Mouse (Mus musculus): ENCODE data around the gene Tmem263. TPM values are rescaled to one million over a fixed set of nuclear protein-coding genes. Genes with fewer than 3 reads are reported as not detected.

Tmem263 gene
- 45.2 and 51.7 TPM in 2 replicates for polyA plus RNA-seq (2014; fragmentation: Nextera tagmentation; extraction: Ambion mirVana)

- Histone ChIP-seq H3K27me3 (ENCODE audit: control insufficient read depth, insufficient read depth, low read length) (no peaks in the 10 kb centered on the region), H3K9me3 (ENCODE audit: control insufficient read depth, low read length) (no peaks in the 10 kb centered on the region), H3K9ac (peak within 1 kb of the TSS; percentile 83), H3K27ac (peak within 1 kb of the TSS; percentile 91), H3K36me3 (replicated peaks; ENCODE audit: control insufficient read depth, insufficient read depth) (no peaks in the 10 kb centered on the region), H3K4me3 (replicated peaks; ENCODE audit: low read length) (peak within 1 kb of the TSS; percentile 95), H3K4me1 (replicated peaks; ENCODE audit: control insufficient read depth, insufficient read depth, low read length) (peaks cover 18% of the 10 kb centered on the region; the same call in 1 of the 2 replicates), H3K4me2 (replicated peaks) (peak within 1 kb of the TSS; percentile 95)
- under 1% methylated on average over 71 of the region's 96 CpGs for WGBS
- DNase-seq (ENCODE audit: low spot score), result peak; percentile 94
- peak; percentile 96 for ATAC-seq (ENCODE audit: low FRiP score)
Observed at GRCm38 (mm10) chr10:85102247-85103084, at the start of gene Tmem263, which contains the start of gene Fhl4. Tmem263 (plus strand) TSS chr10:85102627. Fhl4 (minus strand) TSS chr10:85102495.

- ATAC-seq (ENCODE audit: low FRiP score) (no peak), DNase-seq (ENCODE audit: low spot score) (no peak)
- no peaks in the 10 kb centered on the region for H3K9me3 ChIP-seq (ENCODE audit: control insufficient read depth, low read length)
- no peak overlapping the region for H3K27ac ChIP-seq
- no peaks in the 10 kb centered on the region for H3K4me1 ChIP-seq (replicated peaks; ENCODE audit: control insufficient read depth, insufficient read depth, low read length)
- 92% methylated on average over 2 of the region's 2 CpGs for WGBS
- H3K36me3 ChIP-seq (replicated peaks; ENCODE audit: control insufficient read depth, insufficient read depth), result no peaks in the 10 kb centered on the region
- no peak overlapping the region for H3K4me2 ChIP-seq (replicated peaks)
- H3K9ac ChIP-seq, result no peak overlapping the region
- 0 out of 2 replicates have a peak, but pooled peaks cover 4% of the 10 kb centered on the region for H3K27me3 ChIP-seq (ENCODE audit: control insufficient read depth, insufficient read depth, low read length)
- no peak overlapping the region for H3K4me3 ChIP-seq (replicated peaks; ENCODE audit: low read length)
Observed at GRCm38 (mm10) chr10:85054876-85055275, 47.6 kb upstream of the Tmem263 start.

GRCm38 (mm10) chr10:85071605-85072152, 30.7 kb upstream of the Tmem263 start:
- ATAC-seq (ENCODE audit: low FRiP score) (no peak), DNase-seq (ENCODE audit: low spot score) (no peak)
- H3K4me3 ChIP-seq (replicated peaks; ENCODE audit: low read length), result no peak overlapping the region
- no peaks in the 10 kb centered on the region for H3K4me1 ChIP-seq (replicated peaks; ENCODE audit: control insufficient read depth, insufficient read depth, low read length)
- H3K9ac ChIP-seq, result no peak overlapping the region
- no peaks in the 10 kb centered on the region for H3K9me3 ChIP-seq (ENCODE audit: control insufficient read depth, low read length)
- 63% methylated on average over 4 of the region's 4 CpGs for WGBS
- no peaks in the 10 kb centered on the region for H3K36me3 ChIP-seq (replicated peaks; ENCODE audit: control insufficient read depth, insufficient read depth)
- no peak overlapping the region for H3K27ac ChIP-seq
- no peak overlapping the region for H3K4me2 ChIP-seq (replicated peaks)
- H3K27me3 ChIP-seq (ENCODE audit: control insufficient read depth, insufficient read depth, low read length), result no peaks in the 10 kb centered on the region

- peak overlapping the region; percentile 95 for H3K4me2 ChIP-seq (replicated peaks)
- H3K4me3 ChIP-seq (replicated peaks; ENCODE audit: low read length), result peak overlapping the region; percentile 95
- H3K9ac ChIP-seq, result peak overlapping the region; percentile 83
- H3K9me3 ChIP-seq (ENCODE audit: control insufficient read depth, low read length), result no peaks in the 10 kb centered on the region
- H3K4me1 ChIP-seq (replicated peaks; ENCODE audit: control insufficient read depth, insufficient read depth, low read length), result peaks cover 18% of the 10 kb centered on the region; the same call in 1 of the 2 replicates
- under 1% methylated on average over 10 of the region's 10 CpGs for WGBS
- H3K27ac ChIP-seq, result peak overlapping the region; percentile 91
- H3K36me3 ChIP-seq (replicated peaks; ENCODE audit: control insufficient read depth, insufficient read depth), result no peaks in the 10 kb centered on the region
- DNase-seq (ENCODE audit: low spot score) (peak; percentile 43), ATAC-seq (ENCODE audit: low FRiP score) (peak; percentile 39)
- H3K27me3 ChIP-seq (ENCODE audit: control insufficient read depth, insufficient read depth, low read length), result no peaks in the 10 kb centered on the region
Observed at GRCm38 (mm10) chr10:85101841-85102240, 586 bp upstream of the Tmem263 start.

GRCm38 (mm10) chr10:85103085-85103885, 858 bp downstream of the Tmem263 start:
- Histone ChIP-seq H3K9ac (peak overlapping the region; percentile 83), H3K4me1 (replicated peaks; ENCODE audit: control insufficient read depth, insufficient read depth, low read length) (peaks cover 18% of the 10 kb centered on the region; the same call in 1 of the 2 replicates), H3K27me3 (ENCODE audit: control insufficient read depth, insufficient read depth, low read length) (no peaks in the 10 kb centered on the region), H3K36me3 (replicated peaks; ENCODE audit: control insufficient read depth, insufficient read depth) (no peaks in the 10 kb centered on the region), H3K27ac (peak overlapping the region; percentile 84), H3K9me3 (ENCODE audit: control insufficient read depth, low read length) (no peaks in the 10 kb centered on the region), H3K4me2 (replicated peaks) (peak overlapping the region; percentile 95), H3K4me3 (replicated peaks; ENCODE audit: low read length) (peak overlapping the region; percentile 95)
- ATAC-seq (ENCODE audit: low FRiP score), result peak; percentile 61
- DNase-seq (ENCODE audit: low spot score), result no peak
- under 1% methylated on average over 34 of the region's 34 CpGs for WGBS

GRCm38 (mm10) chr10:85114409-85114808, 12.0 kb downstream of the Tmem263 start:
- ATAC-seq (ENCODE audit: low FRiP score), result no peak
- Histone ChIP-seq H3K27me3 (ENCODE audit: control insufficient read depth, insufficient read depth, low read length) (no peaks in the 10 kb centered on the region), H3K27ac (no peak overlapping the region), H3K9ac (no peak overlapping the region), H3K36me3 (replicated peaks; ENCODE audit: control insufficient read depth, insufficient read depth) (peaks cover 37% of the 10 kb centered on the region), H3K4me2 (replicated peaks) (no peak overlapping the region), H3K4me1 (replicated peaks; ENCODE audit: control insufficient read depth, insufficient read depth, low read length) (no peaks in the 10 kb centered on the region), H3K4me3 (replicated peaks; ENCODE audit: low read length) (no peak overlapping the region), H3K9me3 (ENCODE audit: control insufficient read depth, low read length) (no peaks in the 10 kb centered on the region)
- DNase-seq (ENCODE audit: low spot score), result no peak
- 90% methylated on average over 4 of the region's 4 CpGs for WGBS

- DNase-seq (ENCODE audit: low spot score) (no peak), ATAC-seq (ENCODE audit: low FRiP score) (no peak)
- Histone ChIP-seq H3K9ac (no peak overlapping the region), H3K9me3 (ENCODE audit: control insufficient read depth, low read length) (no peaks in the 10 kb centered on the region), H3K27me3 (ENCODE audit: control insufficient read depth, insufficient read depth, low read length) (no peaks in the 10 kb centered on the region), H3K4me1 (replicated peaks; ENCODE audit: control insufficient read depth, insufficient read depth, low read length) (peaks cover 21% of the 10 kb centered on the region), H3K4me2 (replicated peaks) (no peak overlapping the region), H3K36me3 (replicated peaks; ENCODE audit: control insufficient read depth, insufficient read depth) (peaks cover 52% of the 10 kb centered on the region), H3K4me3 (replicated peaks; ENCODE audit: low read length) (no peak overlapping the region), H3K27ac (no peak overlapping the region)
- 89% methylated on average over 13 of the region's 13 CpGs for WGBS
Observed at GRCm38 (mm10) chr10:85125184-85125583, 22.8 kb downstream of the Tmem263 start.

GRCm38 (mm10) chr10:85127395-85128287, 25.2 kb downstream of the Tmem263 start, which contains the start of gene Mterf2:
Mterf2 (minus strand) TSS chr10:85128027.
- H3K9me3 ChIP-seq (ENCODE audit: control insufficient read depth, low read length), result no peaks in the 10 kb centered on the region
- WGBS, result 7% methylated on average over 20 of the region's 20 CpGs
- peak; percentile 100 for ATAC-seq (ENCODE audit: low FRiP score)

More at GRCm38 (mm10) chr10:85127395-85128287, 25.2 kb downstream of the Tmem263 start, which contains the start of gene Mterf2:
- Histone ChIP-seq H3K4me1 (replicated peaks; ENCODE audit: control insufficient read depth, insufficient read depth, low read length) (peaks cover 21% of the 10 kb centered on the region), H3K4me3 (replicated peaks; ENCODE audit: low read length) (peak within 1 kb of the TSS; percentile 55), H3K27me3 (ENCODE audit: control insufficient read depth, insufficient read depth, low read length) (no peaks in the 10 kb centered on the region), H3K9ac (peak within 1 kb of the TSS; percentile 66), H3K4me2 (replicated peaks) (peak within 1 kb of the TSS; percentile 72), H3K36me3 (replicated peaks; ENCODE audit: control insufficient read depth, insufficient read depth) (peaks cover 33% of the 10 kb centered on the region), H3K27ac (peak within 1 kb of the TSS; percentile 64; the same call in 1 of the 2 replicates)
- peak; percentile 97 for DNase-seq (ENCODE audit: low spot score)

All from hindbrain, embryonic 14.5 days (tissue).